In genomic region chr13:71375909-71376606, GRCm38 (mm10) we compare ENCODE assay signal across 10 mouse cellular contexts.
DNase-seq lines count a peak whose midpoint lies in the region; ATAC-seq and TF ChIP-seq lines count a peak whose summit lies in the region.
"Had no signal": no experiment of that assay in that cellular context is flagged by ENCODE, and none has a peak within 500 bp of the region (broad histone marks: within the 10 kb centered on the region; RNA-seq: fewer than 3 reads in every experiment).

No protein-coding gene starts in this region.

- H3K4me3 ChIP-seq in intestine, embryonic 14.5 days (ENCODE audit: low read depth, low read length), result no peak overlapping the region
- no peak overlapping the region for H3K4me3 ChIP-seq in intestine, postnatal 0 days (ENCODE audit: low read depth, low read length)
- H3K4me3 ChIP-seq: erythroblast, embryonic 14.5 days; liver, embryonic 15.5 days had no signal

- DNase-seq in intestine, embryonic 14.5 days (ENCODE audit: low spot score), result no peak
- peak; percentile 44 for DNase-seq in Patski (ENCODE audit: low read depth, low spot score)
- DNase-seq in gastrocnemius, adult 18-20 months (ENCODE audit: low spot score), result peak; percentile 10
- peak; percentile 38 for DNase-seq in layer of hippocampus, adult 11-12 months (ENCODE audit: low spot score)
- DNase-seq in retina, embryonic 14.5 days (ENCODE audit: low spot score), result peak; percentile 10
- DNase-seq in spleen, postnatal 4 days (ENCODE audit: low spot score in 2 of 2), result no peak
- no peak for DNase-seq in natural killer cell, adult 2 months (ENCODE audit: low spot score in 2 of 2)

- no peaks in the 10 kb centered on the region for H3K36me3 ChIP-seq in intestine, embryonic 14.5 days (ENCODE audit: control insufficient read depth, insufficient read depth, low read length)
- H3K36me3 ChIP-seq in intestine, postnatal 0 days (ENCODE audit: control insufficient read depth, insufficient read depth), result no peaks in the 10 kb centered on the region
- H3K36me3 ChIP-seq: liver, embryonic 15.5 days had no signal

- H3K27me3 ChIP-seq in intestine, embryonic 14.5 days (replicated peaks; ENCODE audit: control insufficient read depth, insufficient read depth, low read length), result no peaks in the 10 kb centered on the region
- H3K27me3 ChIP-seq in intestine, postnatal 0 days (replicated peaks; ENCODE audit: control insufficient read depth, insufficient read depth, low read length), result no peaks in the 10 kb centered on the region
- H3K27me3 ChIP-seq in Patski, result no peaks in the 10 kb centered on the region
- H3K27me3 ChIP-seq: liver, embryonic 15.5 days had no signal

- no peaks in the 10 kb centered on the region for H3K9me3 ChIP-seq in intestine, embryonic 14.5 days (ENCODE audit: control insufficient read depth, low read length)
- H3K9me3 ChIP-seq in intestine, postnatal 0 days (ENCODE audit: control insufficient read depth), result no peaks in the 10 kb centered on the region
- H3K9me3 ChIP-seq: liver, embryonic 15.5 days had no signal

- H3K4me1 ChIP-seq in intestine, embryonic 14.5 days (replicated peaks; ENCODE audit: control insufficient read depth, insufficient read depth, low read length), result peaks cover 5% of the 10 kb centered on the region; the same call in 1 of the 2 replicates
- no peaks in the 10 kb centered on the region for H3K4me1 ChIP-seq in intestine, postnatal 0 days (replicated peaks; ENCODE audit: control insufficient read depth, insufficient read depth, low read length)
- H3K4me1 ChIP-seq: liver, embryonic 15.5 days had no signal

- CTCF ChIA-PET in Patski (lab: Charles Lee), result interaction anchor here (1.0 to 2.5 kb wide), 3 partner anchors 9 to 104 kb away, joined by 3 to 9 read pairs (median 5); no protein-coding TSS in a partner anchor

- WGBS in intestine, embryonic 14.5 days, result 43% methylated on average over 9 of the region's 9 CpGs
- 55% methylated on average over 9 of the region's 9 CpGs for WGBS in intestine, postnatal 0 days

- TF ChIP-seq CTCF in intestine, postnatal 0 days (IDR thresholded peaks at IDR 0.05; ENCODE audit: low read depth), result no peak
- TF ChIP-seq CTCF in Patski (IDR thresholded peaks at IDR 0.05), result no peak

- no peak overlapping the region for H3K9ac ChIP-seq in intestine, embryonic 14.5 days (ENCODE audit: low read length)
- H3K9ac ChIP-seq in intestine, postnatal 0 days (ENCODE audit: low read depth, low read length), result no peak overlapping the region
- H3K9ac ChIP-seq: liver, embryonic 15.5 days had no signal

- no peak for ATAC-seq in intestine, embryonic 14.5 days (replicated peaks; ENCODE audit: low FRiP score, low TSS enrichment, low read depth)
- ATAC-seq in intestine, postnatal 0 days, result no peak
- peak; percentile 39 for ATAC-seq in Patski

- in situ Hi-C loops in Patski (cut with MboI; ENCODE audit: low pct_unique_long_range_greater_than_20kb), result loop anchor here (5.0 kb wide), 1 partner anchor 104 kb away; no protein-coding TSS in a partner anchor

- 0 out of 2 replicates have a peak overlapping the region, but pooled peaks have one; percentile 4 for H3K27ac ChIP-seq in intestine, embryonic 14.5 days (ENCODE audit: low read depth)
- no peak overlapping the region for H3K27ac ChIP-seq in intestine, postnatal 0 days (ENCODE audit: low read depth, low read length)
- H3K27ac ChIP-seq: liver, embryonic 15.5 days had no signal

- no peak overlapping the region for H3K4me2 ChIP-seq in intestine, embryonic 14.5 days (ENCODE audit: low read length)
- no peak overlapping the region for H3K4me2 ChIP-seq in intestine, postnatal 0 days (replicated peaks; ENCODE audit: low read depth)
- H3K4me2 ChIP-seq: liver, embryonic 15.5 days had no signal

- POLR2A ChIA-PET in Patski (lab: Charles Lee), result interaction anchor here (0.6 kb wide), 3 partner anchors 14 to 1254 kb away, joined by 4 to 6 read pairs (median 5); no protein-coding TSS in a partner anchor

Comparison
In these comparisons a context has a peak if more than half of its experiments do, and no peak if none do; other contexts are left out.
1. DNase-seq: peak in Patski (single experiment), gastrocnemius, adult 18-20 months (single experiment), layer of hippocampus, adult 11-12 months (single experiment) and retina, embryonic 14.5 days (single experiment); none in intestine, embryonic 14.5 days (single experiment), spleen, postnatal 4 days (0 of 2) and natural killer cell, adult 2 months (0 of 2).